Mouse (Mus musculus) liver, embryonic 12.5 days (tissue): ENCODE measurements around the gene Lhx5. TPM values are rescaled to one million over a fixed set of nuclear protein-coding genes. Genes with fewer than 3 reads are reported as not detected.

Experiments
- ATAC-seq: fragments of 200-750 bp; cut with Nextera tagmentation; 2 replicates; pipeline ENCODE4 v1.8.0; 2017; ENCODE audit warnings: moderate number of reproducible peaks, mild to moderate bottlenecking, moderate library complexity
- H3K27ac ChIP-seq: fragments of 300-500 bp; sonication (generic); 2 replicates; pipeline ENCODE4 v1.5.1; 2016; ENCODE audit warnings: mild to moderate bottlenecking
- H3K27me3 ChIP-seq: fragments of 300-500 bp; sonication (generic); replicated peaks from 2 replicates; pipeline ENCODE4 v1.6.1; 2016; ENCODE audit warnings: mild to moderate bottlenecking, moderate library complexity
- H3K36me3 ChIP-seq: fragments of 300-500 bp; sonication (generic); 2 replicates; pipeline ENCODE4 v1.6.1; 2016; ENCODE audit warnings: mild to moderate bottlenecking, moderate library complexity
- H3K4me1 ChIP-seq: fragments of 300-500 bp; sonication (generic); 2 replicates; pipeline ENCODE4 v1.6.1; 2016
- H3K4me2 ChIP-seq: fragments of 300-500 bp; sonication (generic); 2 replicates; pipeline ENCODE4 v1.6.1; 2016; ENCODE audit warnings: mild to moderate bottlenecking, moderate library complexity
- H3K4me3 ChIP-seq: fragments of 300-500 bp; sonication (generic); 2 replicates; pipeline ENCODE4 v1.5.1; 2016; ENCODE audit warnings: mild to moderate bottlenecking, moderate library complexity
- H3K9ac ChIP-seq: fragments of 300-500 bp; sonication (generic); 2 replicates; pipeline ENCODE4 v1.6.1; 2016; ENCODE audit warnings: mild to moderate bottlenecking, moderate library complexity
- H3K9me3 ChIP-seq: fragments of 300-500 bp; sonication (generic); replicated peaks from 2 replicates; pipeline ENCODE4 v1.6.1; 2016; ENCODE audit warnings: mild to moderate bottlenecking, moderate library complexity
- WGBS: fragments of 180-500 bp; shearing (Covaris S2); methylation state at CpG from one replicate; pipeline ENCODE4 v1.1.7; 2016; ENCODE audit not compliant: insufficient replicate concordance; 5-methylcytosine and 5-hydroxymethylcytosine counted together
- polyA plus RNA-seq: library from polyadenylated mRNA; unstranded; fragments of >200 nt; fragmentation: Nextera tagmentation; extraction: Ambion mirVana; gene quantifications from 2 replicates; pipeline ENCODE4 v1.2.1, GENCODE M21; 2016

The Lhx5 gene
- polyA plus RNA-seq, 1 experiment from 2014 or later = not detected

DNA sequence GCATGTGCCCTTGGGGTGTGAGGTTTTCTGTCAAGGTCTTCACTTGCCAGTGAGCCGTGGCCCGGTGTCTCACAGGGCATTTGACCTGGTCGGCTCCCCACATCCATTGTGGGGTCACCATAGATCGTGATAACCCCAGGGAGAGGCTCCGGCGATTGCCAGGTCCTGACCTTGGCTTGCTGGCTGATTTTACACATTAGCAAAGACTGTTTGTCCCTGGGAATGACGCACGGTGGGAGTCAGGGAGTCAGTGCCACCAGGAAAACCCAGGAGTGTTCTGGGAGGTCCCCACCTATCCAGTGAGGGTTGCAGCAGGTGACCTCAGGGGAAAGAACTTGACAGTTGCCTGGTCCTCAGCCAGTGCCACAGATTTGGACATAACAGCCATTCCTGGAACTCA, 41.3 kb downstream of the Lhx5 start, which contains the start of gene Sdsl:
Sdsl (minus strand) TSS at position 41 of the 400 bp plus-strand sequence.
- ATAC-seq = no peak
- H3K27ac ChIP-seq = no peak within 1 kb of the TSS
- 55% methylated on average over 8 of the region's 8 CpGs for WGBS
- H3K4me2 ChIP-seq = no peak within 1 kb of the TSS
- no peak within 1 kb of the TSS for H3K9ac ChIP-seq
- H3K4me1 ChIP-seq = no peaks in the 10 kb centered on the region
- no peaks in the 10 kb centered on the region for H3K9me3 ChIP-seq
- H3K4me3 ChIP-seq = no peak within 1 kb of the TSS
- no peaks in the 10 kb centered on the region for H3K36me3 ChIP-seq
- H3K27me3 ChIP-seq = peaks cover 69% of the 10 kb centered on the region

DNA sequence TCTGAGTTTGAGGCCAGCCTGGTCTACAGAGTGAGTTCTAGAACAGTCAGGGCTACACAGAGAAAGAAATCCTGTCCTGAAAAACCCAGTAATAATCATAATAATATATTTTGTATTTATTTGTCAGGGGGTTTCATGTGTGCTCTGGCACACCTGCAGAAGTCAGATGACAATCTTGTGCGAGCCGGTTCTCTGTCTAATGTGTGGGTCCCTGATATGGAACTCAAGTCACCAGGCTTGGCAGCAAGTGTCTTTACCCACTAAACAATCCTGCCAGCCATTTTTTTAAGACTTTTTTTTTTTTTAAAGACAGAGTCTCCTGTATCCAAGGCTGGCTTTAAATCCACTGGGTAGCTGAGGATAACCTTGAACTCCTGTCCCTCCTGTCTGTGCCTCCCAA, 41.9 kb downstream of the Lhx5 start:
- H3K9ac ChIP-seq = no peak overlapping the region
- H3K27ac ChIP-seq = no peak overlapping the region
- no peak for ATAC-seq
- no peak overlapping the region for H3K4me3 ChIP-seq
- H3K27me3 ChIP-seq = peaks cover 75% of the 10 kb centered on the region
- no peaks in the 10 kb centered on the region for H3K4me1 ChIP-seq
- no peaks in the 10 kb centered on the region for H3K36me3 ChIP-seq
- H3K4me2 ChIP-seq = no peak overlapping the region
- 71% methylated on average over 2 of the region's 2 CpGs for WGBS
- H3K9me3 ChIP-seq = no peaks in the 10 kb centered on the region

DNA sequence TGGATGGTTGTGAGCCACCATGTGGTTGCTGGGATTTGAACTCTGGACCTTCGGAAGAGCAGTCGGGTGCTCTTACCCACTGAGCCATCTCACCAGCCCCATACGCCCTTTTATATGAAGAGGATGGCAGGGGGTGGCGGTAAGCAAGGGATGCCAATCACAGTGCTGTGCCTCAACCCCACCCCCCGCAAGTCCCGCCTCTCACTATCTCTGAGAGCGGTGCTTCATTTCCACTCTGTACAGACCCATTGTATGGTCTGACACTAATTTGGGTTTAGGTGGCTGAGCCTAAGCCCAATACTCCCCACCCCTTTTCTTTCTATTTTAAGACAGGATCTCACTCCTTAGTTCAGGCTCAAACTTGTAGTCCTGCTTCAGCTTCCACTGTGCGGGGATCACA, 44.4 kb downstream of the Lhx5 start:
- H3K4me3 ChIP-seq = no peak overlapping the region
- no peak; the same call in 1 of the 2 replicates for ATAC-seq
- no peak overlapping the region for H3K4me2 ChIP-seq
- 50% methylated on average over 8 of the region's 8 CpGs for WGBS
- no peak overlapping the region for H3K27ac ChIP-seq
- peaks cover 78% of the 10 kb centered on the region for H3K27me3 ChIP-seq
- no peaks in the 10 kb centered on the region for H3K4me1 ChIP-seq
- H3K36me3 ChIP-seq = no peaks in the 10 kb centered on the region
- no peaks in the 10 kb centered on the region for H3K9me3 ChIP-seq
- no peak overlapping the region for H3K9ac ChIP-seq

DNA sequence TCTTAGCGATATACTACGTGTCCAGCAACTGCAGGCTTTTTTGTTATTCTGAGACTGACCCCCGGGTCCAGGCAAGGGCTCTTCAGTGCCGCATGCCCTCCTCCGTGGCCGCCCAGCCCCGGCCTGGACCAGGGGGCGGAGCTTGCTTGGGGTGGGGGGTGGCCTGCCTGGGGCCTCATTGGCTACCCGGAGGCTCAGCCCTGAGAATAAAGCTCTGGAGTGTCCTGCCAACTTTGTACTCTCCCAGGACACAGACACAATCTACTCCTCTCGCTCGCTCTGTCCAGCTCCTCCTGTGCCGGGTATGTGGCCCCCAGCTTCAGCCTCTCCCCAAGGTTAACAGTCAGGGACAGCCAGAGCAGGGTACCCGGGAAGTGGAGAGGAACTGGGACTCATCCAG, 44.8 kb downstream of the Lhx5 start, which contains the start of gene Sds:
Sds (plus strand) TSS at position 231 of the 400 bp plus-strand sequence.
- Histone ChIP-seq H3K27me3 (peaks cover 79% of the 10 kb centered on the region), H3K4me3 (no peak within 1 kb of the TSS), H3K36me3 (no peaks in the 10 kb centered on the region), H3K9me3 (no peaks in the 10 kb centered on the region), H3K4me2 (no peak within 1 kb of the TSS), H3K4me1 (no peaks in the 10 kb centered on the region), H3K27ac (no peak within 1 kb of the TSS), H3K9ac (no peak within 1 kb of the TSS)
- WGBS = 21% methylated on average over 13 of the region's 13 CpGs
- no peak for ATAC-seq

DNA sequence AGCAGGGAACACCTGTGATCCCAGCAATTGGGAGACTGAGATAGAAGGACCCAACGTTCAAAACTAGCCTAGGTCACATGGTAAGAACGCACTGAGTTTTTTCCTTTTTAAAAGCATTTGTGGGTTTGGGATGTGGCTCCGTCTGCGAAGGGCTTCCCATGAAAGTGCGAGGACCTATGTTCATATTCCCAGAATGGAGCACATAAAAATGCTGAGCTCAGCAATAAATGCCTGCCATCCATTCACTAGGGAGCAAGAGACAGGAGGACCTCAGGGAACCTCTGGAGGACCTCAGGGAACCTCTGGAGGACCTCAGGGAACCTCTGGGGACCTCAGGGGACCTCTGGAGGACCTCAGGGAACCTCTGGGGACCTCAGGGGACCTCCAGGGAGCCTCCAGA, 46.5 kb downstream of the Lhx5 start:
- Histone ChIP-seq H3K4me2 (no peak overlapping the region), H3K27me3 (peaks cover 65% of the 10 kb centered on the region)

DNA sequence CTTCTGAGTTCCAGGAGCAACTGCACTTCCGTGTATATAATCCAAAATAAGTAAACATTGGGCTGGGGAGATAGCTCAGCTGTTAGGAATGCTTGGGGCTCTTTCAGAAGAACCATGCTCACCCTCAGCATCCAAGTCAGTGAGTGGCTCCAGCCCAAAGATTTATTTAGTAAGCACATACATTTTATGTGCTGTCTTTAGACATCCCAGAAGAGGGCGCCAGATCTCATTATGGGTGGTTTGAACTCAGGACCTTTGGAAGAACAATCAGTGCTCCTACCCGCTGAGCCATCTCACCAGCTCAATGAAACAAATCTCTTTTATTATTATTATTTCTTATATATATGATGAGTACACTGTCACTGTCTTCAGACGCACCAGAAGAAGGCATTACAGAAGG, 48.0 kb downstream of the Lhx5 start:
- Histone ChIP-seq H3K27me3 (peaks cover 54% of the 10 kb centered on the region), H3K4me2 (no peak overlapping the region), H3K9ac (no peak overlapping the region), H3K36me3 (no peaks in the 10 kb centered on the region; the same call in 1 of the 2 replicates), H3K9me3 (no peaks in the 10 kb centered on the region), H3K4me3 (no peak overlapping the region), H3K4me1 (no peaks in the 10 kb centered on the region), H3K27ac (no peak overlapping the region)
- WGBS = 54% methylated on average over 4 of the region's 4 CpGs
- ATAC-seq = no peak

More for the DNA sequence above, 46.5 kb downstream of the Lhx5 start:
- Histone ChIP-seq H3K4me1 (no peaks in the 10 kb centered on the region), H3K27ac (no peak overlapping the region), H3K4me3 (no peak overlapping the region), H3K9ac (no peak overlapping the region), H3K36me3 (no peaks in the 10 kb centered on the region), H3K9me3 (no peaks in the 10 kb centered on the region)
- no peak for ATAC-seq
- 74% methylated on average over 5 of the region's 5 CpGs for WGBS

DNA sequence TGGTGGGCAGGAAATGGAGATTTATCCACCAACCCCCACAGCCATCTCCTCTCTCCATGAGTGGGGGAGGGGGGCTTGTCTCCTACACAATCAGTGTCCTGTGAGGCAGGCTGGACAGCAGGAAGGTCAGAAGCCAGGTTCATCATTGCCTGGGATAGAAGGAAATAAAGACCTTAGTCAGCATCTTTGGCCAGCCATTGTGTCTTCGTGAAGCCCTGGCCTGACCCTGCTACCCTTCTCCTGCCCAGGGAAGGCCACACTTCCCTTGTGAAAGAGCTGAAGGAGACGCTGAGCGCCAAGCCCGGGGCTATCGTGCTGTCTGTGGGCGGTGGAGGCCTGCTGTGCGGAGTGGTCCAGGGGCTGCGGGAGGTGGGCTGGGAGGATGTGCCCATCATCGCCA, 49.7 kb downstream of the Lhx5 start:
- no peak overlapping the region for H3K9ac ChIP-seq
- H3K4me3 ChIP-seq = no peak overlapping the region
- H3K9me3 ChIP-seq = no peaks in the 10 kb centered on the region
- no peak overlapping the region for H3K4me2 ChIP-seq
- H3K36me3 ChIP-seq = peaks cover 17% of the 10 kb centered on the region
- ATAC-seq = no peak
- H3K4me1 ChIP-seq = no peaks in the 10 kb centered on the region
- H3K27ac ChIP-seq = no peak overlapping the region
- H3K27me3 ChIP-seq = peaks cover 39% of the 10 kb centered on the region
- WGBS = 55% methylated on average over 9 of the region's 9 CpGs

DNA sequence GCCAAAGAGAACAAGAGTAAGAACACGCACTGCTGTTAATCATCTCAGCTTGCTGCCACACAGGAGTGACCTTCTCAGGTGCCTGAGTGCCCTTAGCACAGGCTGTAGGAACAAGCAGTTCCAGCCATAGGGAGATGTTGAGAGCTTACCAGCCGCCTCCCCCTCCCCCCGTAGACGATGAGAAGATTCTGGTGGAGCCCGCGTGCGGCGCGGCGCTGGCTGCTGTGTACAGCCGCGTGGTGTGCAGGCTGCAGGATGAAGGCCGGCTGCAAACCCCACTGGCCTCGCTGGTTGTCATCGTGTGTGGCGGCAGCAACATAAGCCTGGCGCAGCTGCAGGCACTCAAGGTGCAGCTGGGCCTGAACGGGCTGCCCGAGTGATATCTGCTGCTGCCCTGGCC, 51.9 kb downstream of the Lhx5 start:
- no peak for ATAC-seq
- Histone ChIP-seq H3K4me3 (no peak overlapping the region), H3K9ac (no peak overlapping the region), H3K27me3 (peaks cover 17% of the 10 kb centered on the region), H3K27ac (no peak overlapping the region), H3K4me2 (no peak overlapping the region), H3K36me3 (peaks cover 38% of the 10 kb centered on the region), H3K9me3 (no peaks in the 10 kb centered on the region), H3K4me1 (no peaks in the 10 kb centered on the region)
- 78% methylated on average over 19 of the region's 19 CpGs for WGBS

DNA sequence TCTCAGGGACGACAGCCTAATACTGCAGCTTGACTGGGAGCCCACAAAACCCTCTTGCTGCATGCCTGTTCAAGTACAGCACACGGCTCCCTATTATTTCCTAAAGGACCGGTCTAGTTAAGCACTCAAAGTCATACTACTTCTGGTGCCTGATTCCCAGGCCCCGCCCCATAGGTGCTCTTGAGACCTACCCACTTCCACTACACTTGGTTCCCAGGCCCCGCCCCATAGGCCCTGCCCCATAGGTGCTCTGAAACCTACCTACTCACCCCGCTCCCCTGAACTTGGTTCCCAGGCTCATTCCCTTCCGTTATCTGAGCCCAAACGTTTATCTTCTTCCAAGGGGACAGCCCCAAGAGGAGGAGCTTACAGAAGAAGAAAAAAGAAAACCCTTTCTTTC, 56.3 kb downstream of the Lhx5 start:
- H3K4me3 ChIP-seq = no peak overlapping the region
- H3K9me3 ChIP-seq = no peaks in the 10 kb centered on the region
- no peak overlapping the region for H3K27ac ChIP-seq
- no peak for ATAC-seq
- no peak overlapping the region for H3K9ac ChIP-seq
- 0 out of 2 replicates have a peak, but pooled peaks cover 5% of the 10 kb centered on the region for H3K4me1 ChIP-seq
- 75% methylated on average over 8 of the region's 8 CpGs for WGBS
- peaks cover 64% of the 10 kb centered on the region for H3K36me3 ChIP-seq
- no peaks in the 10 kb centered on the region for H3K27me3 ChIP-seq
- H3K4me2 ChIP-seq = no peak overlapping the region

DNA sequence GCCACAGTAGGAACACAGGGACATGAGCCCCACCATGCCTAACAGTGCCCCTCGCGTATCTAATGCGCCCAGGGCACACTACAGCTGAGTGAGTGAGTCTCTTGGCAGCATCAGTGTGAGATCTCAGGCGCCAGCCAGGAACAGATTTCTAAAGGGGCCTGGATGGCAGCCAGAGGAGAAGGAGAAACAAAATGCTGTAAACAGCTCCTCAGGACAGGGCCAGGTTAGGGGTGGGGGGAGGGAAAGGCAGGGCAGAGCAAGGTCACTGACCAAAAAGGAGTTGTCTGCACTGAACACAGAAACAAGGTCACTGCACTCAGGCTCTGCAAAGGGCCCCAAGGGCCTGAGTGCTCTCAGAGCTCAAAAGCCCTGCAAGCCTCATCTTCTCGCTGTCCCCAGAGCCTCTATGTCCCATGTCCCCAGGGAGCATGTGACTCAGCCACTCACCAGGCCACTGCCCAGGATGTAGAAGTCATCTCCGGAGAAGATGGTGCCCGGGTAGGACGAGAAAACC, 59.2 kb downstream of the Lhx5 start:
- Histone ChIP-seq H3K4me2 (no peak overlapping the region), H3K27me3 (no peaks in the 10 kb centered on the region), H3K27ac (no peak overlapping the region), H3K9me3 (no peaks in the 10 kb centered on the region), H3K4me1 (0 out of 2 replicates have a peak, but pooled peaks cover 5% of the 10 kb centered on the region), H3K9ac (no peak overlapping the region), H3K36me3 (peaks cover 75% of the 10 kb centered on the region), H3K4me3 (no peak overlapping the region)
- ATAC-seq = no peak
- 76% methylated on average over 8 of the region's 8 CpGs for WGBS

Other genes with a start within 250 kb of the Lhx5 start
- 1.1 TPM in 2 replicates for gene Sdsl, start 41.1 kb downstream of the Lhx5 start, polyA plus RNA-seq
- not detected in 2 replicates for gene Sds, start 44.8 kb downstream of the Lhx5 start, polyA plus RNA-seq
- 23.2 and 27.4 TPM in 2 replicates for gene Plbd2, start 71.9 kb downstream of the Lhx5 start, polyA plus RNA-seq
- gene Slc8b1, start 79.5 kb downstream of the Lhx5 start, polyA plus RNA-seq = 4.2 and 6.0 TPM in 2 replicates
- 24.8 and 25.4 TPM in 2 replicates for gene Tpcn1, start 157.0 kb downstream of the Lhx5 start, polyA plus RNA-seq
- 2.0 and 2.1 TPM in 2 replicates for gene Iqcd, start 157.3 kb downstream of the Lhx5 start, polyA plus RNA-seq
- 7.3 and 8.4 TPM in 2 replicates for gene Rita1, start 180.9 kb downstream of the Lhx5 start, polyA plus RNA-seq
- 35.0 and 36.3 TPM in 2 replicates for gene Ddx54, start 181.0 kb downstream of the Lhx5 start, polyA plus RNA-seq
- not detected in 2 replicates for gene Cfap73, start 202.5 kb downstream of the Lhx5 start, polyA plus RNA-seq
- 0.19 and 0.20 TPM in 2 replicates for gene Rasal1, start 217.1 kb downstream of the Lhx5 start, polyA plus RNA-seq